Mouse (Mus musculus): ENCODE measurements at regions not wholly inside any gene's neighbourhood (a gene's known extent, or its start where the extent isn't known, plus 50 kb on each side); places are given as distances from the start of the nearest gene placed in this dataset.

- TF ChIP-seq EP300 (IDR thresholded peaks at IDR 0.05; ENCODE audit: low read depth) (no peak), CTCF (IDR thresholded peaks at IDR 0.05; ENCODE audit: low read depth) (no peak)
Measured at GRCm38 (mm10) chr13:48031491-48031890, 229.5 kb upstream of the Id4 start.

Data from heart, postnatal 0 days (tissue).